Mouse (Mus musculus) adrenal gland (tissue): ENCODE measurements at regions not wholly inside any gene's neighbourhood (a gene's known extent, or its start where the extent isn't known, plus 50 kb on each side); places are given as distances from the start of the nearest gene placed in this dataset.

Source experiments
- intact Hi-C: fragments of 180-260 bp; cut with DNase I; formaldehyde crosslinking; loops from one replicate; pipeline ENCODE4 v1.15.1; 2025

GRCm38 (mm10) chr2:148107607-148108115, 60.9 kb upstream of the Foxa2 start:
- intact Hi-C loops: no loop called here

DNA sequence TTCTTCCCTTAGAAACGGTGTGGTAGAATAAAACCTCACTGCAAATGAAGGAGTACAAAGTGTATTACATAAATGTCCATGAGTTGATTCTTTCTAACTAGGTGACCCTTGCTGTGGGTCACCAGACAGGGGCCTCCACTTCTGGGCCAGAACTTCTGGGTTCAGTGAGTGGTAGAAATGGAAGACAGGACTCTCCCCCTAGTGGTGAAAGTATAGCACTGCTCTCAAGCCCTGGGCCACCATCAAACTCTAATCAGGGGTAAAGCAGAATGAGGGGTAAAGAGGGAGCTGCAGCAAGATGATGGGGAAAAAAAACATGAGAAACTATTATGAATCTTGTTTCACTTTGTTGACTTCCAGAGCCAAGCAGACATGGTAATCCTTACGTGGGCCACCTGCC, 63.4 kb upstream of the Foxa2 start:
- intact Hi-C loops: no loop called here

- intact Hi-C loops: no loop called here
These were observed 65.1 kb upstream of the Foxa2 start for GRCm38 (mm10) chr2:148111889-148112288.

- intact Hi-C loops: no loop called here
These were observed 66.4 kb upstream of the Foxa2 start for GRCm38 (mm10) chr2:148113184-148113583.

DNA sequence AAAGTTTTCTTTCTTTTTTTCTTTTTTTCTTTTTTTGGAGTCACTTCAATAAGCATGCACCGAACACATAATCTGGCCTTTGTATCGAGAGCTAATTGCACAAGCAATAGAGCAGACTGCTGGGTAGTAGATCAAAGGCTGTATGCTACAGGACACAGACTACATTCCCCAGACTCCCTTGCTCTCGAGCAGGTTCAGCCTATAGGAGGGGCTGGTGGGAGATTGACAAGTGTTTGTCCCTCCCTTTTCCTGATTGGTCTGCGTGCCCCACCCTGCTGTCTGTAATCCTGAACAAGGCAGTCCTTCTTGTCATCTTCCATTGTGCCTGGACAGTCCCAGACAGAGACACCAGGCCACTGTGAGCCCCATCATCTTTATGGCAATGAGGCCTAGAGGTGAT, 67.8 kb upstream of the Foxa2 start:
- intact Hi-C loops: no loop called here

- intact Hi-C loops: no loop called here
These were observed 69.4 kb upstream of the Foxa2 start for GRCm38 (mm10) chr2:148116033-148116790.

DNA sequence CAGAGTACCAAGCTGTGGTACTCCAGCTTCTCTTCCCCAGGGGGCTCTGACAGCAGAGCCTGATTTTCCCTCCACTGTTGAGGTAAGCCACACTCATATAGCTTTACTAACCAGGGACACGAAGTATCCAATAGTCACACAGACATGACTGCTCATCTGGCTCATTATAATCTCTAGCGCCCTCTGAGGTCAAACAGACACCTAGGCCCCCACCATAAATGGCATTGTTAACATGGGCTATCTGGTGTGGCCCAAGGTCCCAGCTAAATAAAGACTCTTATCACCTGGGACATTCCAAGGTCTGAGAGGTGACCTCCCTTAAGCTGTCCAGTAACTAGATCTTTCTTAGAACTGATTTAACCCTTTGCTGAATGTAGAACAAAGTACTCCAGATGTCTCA, 70.7 kb upstream of the Foxa2 start:
- intact Hi-C loops: no loop called here

GRCm38 (mm10) chr2:148121885-148122876, 75.4 kb upstream of the Foxa2 start:
- intact Hi-C loops: loop anchor here (2.0 to 5.0 kb wide), 4 partner anchors 285 to 535 kb away; partner anchors contain the start of gene Thbd

DNA sequence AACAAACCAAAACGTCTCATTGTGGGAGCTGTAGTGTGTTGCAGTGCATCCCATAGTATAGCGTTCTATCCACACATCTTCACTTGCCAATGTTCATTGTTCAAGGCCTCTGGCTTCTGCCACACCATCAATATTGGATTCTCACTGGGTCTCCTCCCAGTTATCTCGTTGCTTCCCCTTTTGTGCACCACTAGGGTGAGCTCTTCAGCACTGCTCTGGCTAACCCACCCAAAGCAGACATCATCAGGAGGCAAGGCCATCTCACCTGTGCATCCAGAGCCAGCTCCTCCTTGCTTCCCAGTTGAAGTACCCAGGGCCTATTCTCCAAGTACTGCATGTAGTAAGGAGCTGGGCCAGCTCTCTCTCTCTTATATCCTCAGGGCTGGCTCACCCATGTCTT, 77.0 kb upstream of the Foxa2 start:
- intact Hi-C loops: loop anchor here (2.0 to 5.0 kb wide), 4 partner anchors 284 to 534 kb away; partner anchors contain the start of gene Thbd

GRCm38 (mm10) chr2:148133811-148134210, 87.0 kb upstream of the Foxa2 start:
- intact Hi-C loops: no loop called here

GRCm38 (mm10) chr2:148141936-148142335, 95.2 kb upstream of the Foxa2 start:
- intact Hi-C loops: no loop called here

DNA sequence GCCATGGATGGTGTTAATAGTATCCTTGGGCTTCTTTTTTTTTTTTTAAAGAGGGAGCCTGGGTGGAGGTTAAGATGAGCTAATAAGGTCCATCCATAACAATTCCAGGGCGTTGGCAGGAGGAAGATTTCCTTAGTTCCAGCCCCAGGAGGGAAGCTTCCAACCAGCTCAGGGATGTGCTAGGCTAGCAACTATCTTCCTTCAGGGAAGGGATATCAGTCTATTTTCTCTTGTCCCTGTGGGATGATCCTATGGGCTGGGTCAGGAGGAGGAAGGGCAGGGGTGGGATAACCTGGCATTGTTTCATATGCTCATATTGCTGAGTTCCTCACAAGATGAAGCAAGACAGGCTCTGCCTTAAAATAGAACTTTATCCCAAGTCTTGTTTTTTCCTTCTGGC, 98.0 kb upstream of the Foxa2 start:
- intact Hi-C loops: no loop called here

- intact Hi-C loops: no loop called here
These were observed 101.5 kb upstream of the Foxa2 start for GRCm38 (mm10) chr2:148148272-148148671.

- intact Hi-C loops: no loop called here
These were observed 102.7 kb upstream of the Foxa2 start for GRCm38 (mm10) chr2:148149426-148149825.

DNA sequence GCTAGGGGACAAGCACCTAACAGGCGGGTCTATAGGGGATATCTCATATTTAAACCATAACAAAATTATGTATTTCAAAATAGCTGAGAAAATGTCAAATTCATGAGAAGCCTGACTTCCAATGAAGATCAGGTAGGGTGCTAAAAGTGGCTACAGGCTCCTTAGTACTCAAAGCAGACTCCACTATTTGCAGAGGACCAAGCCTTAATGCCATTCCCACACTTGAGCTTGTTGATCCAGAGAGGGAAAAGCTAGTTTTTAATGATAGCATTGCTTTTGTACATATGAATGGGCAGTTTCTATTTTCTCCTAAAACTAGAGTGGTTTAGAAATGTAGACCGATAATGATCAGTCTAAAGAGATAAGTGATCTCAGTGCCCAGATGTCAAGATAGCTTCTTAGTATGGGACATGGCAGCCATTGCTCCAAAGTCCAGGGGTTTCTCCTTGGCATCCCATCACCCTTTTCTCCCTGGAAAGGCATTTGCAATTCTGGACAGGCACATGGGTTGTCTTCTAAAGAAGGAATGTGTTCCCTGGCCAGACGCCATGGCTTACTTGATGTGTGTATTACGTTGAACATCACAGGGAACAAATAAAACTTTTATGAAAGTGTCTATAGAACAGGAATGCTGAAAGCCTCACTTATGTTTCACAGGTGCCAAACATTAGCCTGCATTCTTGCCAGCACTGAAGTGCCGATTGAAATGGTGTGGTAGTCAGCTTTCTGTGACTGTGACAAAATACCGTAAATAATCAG, 106.9 kb upstream of the Foxa2 start:
- intact Hi-C loops: no loop called here

- intact Hi-C loops: no loop called here
These were observed 109.4 kb upstream of the Foxa2 start for GRCm38 (mm10) chr2:148156122-148156521.

DNA sequence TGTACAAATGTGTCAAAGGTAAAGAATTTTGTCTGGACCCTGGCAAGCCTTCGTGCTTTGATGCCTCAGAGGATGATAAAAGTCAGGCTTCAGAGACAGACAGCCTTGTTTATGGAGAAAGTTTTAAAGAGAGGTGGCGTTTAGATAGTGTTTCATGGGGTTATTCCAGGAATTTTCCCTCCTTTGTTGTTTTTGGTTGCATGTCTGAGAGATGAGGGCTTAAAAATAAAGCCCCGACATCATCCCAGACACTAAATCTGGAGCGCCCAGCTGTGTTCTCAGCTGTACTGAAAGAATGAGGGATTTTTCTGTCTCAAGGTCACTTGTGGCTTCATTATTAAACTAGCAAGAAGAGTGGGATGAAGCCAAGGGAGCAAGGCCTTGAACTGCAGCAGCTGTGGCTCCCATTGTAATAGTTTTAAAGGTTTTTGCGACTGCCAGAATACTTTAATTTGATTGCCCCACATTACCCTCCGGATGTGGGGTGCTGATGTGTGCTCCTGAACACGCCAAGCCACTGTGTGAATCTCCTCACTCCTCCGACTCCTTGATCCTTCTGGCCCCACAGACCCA, 112.3 kb upstream of the Foxa2 start:
- intact Hi-C loops: no loop called here

DNA sequence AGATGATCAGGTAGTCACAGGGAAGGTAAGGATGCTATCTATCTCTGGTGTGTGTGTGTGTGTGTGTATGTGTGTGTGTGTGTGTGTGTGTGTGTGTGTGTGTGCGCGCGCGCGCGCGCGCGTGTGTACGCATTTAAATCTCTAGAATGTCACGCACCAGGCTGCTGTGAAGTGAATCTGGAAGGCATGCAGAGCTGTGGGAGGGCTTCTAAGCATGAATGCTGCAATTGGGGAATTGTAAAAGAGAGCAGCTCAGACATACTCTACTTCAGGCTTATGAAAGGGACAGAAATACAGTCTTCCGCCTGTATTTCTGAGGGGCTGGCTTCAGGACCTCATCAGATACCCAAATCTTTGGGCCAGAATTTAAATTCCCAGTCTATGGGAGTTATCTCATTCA, 114.2 kb upstream of the Foxa2 start:
- intact Hi-C loops: no loop called here

DNA sequence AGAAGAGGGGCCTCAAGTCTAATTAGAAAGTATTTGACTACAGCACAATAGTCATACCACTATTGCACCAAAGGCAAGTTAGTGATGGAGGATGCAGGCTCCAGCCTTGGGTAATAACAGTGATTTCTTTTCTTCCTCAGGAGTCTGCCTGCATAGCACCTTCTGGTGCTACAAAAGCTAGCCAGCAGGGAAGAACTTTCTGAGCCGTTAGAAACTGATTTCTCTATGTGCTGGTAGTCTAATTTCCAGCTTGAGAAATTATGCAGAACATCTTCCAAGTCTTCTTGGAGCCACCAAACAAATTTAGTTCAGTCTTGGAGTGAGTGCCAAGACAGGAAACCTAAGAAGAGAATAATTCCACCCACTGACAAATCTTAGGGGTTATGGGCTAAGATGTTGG, 115.2 kb upstream of the Foxa2 start:
- intact Hi-C loops: no loop called here

- intact Hi-C loops: no loop called here
These were observed 115.8 kb upstream of the Foxa2 start for GRCm38 (mm10) chr2:148162562-148162961.

DNA sequence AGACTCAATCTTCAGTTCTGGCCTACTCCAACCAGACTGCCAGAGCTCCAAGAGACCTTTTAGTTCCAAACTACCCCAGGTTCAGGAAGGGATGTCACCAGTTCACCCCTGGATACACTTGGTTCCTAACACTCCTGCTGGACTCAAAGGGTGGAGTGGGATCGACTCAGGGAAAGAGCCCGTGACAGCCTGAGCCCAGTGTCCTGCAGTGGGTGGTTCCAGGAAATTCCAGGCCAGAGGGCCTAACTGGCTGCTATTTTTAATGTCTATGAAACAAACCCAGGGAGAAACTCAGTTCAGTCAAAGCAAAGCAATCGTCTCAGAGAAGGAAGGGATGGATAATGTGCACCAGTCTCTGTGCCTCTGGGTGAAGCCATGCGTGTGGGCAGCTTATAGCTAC, 124.3 kb upstream of the Foxa2 start:
- intact Hi-C loops: no loop called here
